Mouse (Mus musculus): ENCODE measurements around the gene Selenow.

DNA sequence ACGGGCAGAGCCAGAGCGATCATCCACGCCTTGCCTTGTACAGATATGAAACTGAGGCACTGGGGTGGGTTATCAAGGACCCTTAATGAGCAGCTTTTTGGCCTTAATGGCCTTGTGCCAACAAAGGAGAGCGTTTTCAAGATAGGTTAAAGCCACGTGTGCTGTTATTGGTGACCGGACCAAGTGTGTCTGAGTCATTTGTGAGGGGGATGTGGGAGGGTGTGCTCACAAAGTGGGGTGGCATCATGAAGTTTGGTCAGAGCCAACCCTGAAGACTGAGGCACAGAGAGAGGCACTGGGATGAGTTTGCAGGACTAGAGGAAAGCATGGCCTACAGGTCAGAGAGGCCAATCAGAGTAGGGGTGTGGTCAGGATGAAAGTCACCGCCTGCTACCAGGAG lies 32.2 kb upstream of the Selenow start:
- TF ChIP-seq NANOG (IDR thresholded peaks at IDR 0.05; ENCODE audit: borderline replicate concordance, low read length), result no peak
- no peak for TF ChIP-seq CTCF (conservative IDR thresholded peaks at IDR 0.05; ENCODE audit: low read length)

Data from E14TG2a.4 (cell line).